10 mouse cellular contexts compared by ENCODE assay signal in the genomic region with DNA sequence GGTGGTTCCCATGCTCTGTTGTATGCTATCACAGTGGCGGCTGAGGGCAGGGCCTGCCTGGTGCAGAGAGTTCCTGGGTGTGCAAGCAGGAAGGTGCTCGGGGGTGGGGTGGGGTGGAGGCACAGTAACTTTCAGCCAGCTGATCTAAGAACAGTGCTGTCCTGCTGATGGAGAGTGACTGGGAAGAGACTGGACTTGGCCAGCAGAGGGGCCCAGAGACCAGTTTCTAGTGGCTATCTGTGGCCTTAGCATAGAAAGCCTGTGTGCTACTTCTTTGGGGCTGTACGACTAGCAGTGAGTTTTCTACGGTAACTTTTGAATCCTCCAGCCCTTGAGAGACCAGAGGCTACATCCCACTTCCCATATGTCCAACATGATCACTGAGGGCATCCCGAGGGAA. TPM values are rescaled to one million over a fixed set of nuclear protein-coding genes. Genes with fewer than 3 reads are reported as not detected.
DNase-seq lines count a peak whose midpoint lies in the region; ATAC-seq and TF ChIP-seq lines count a peak whose summit lies in the region.
"Had no signal": no experiment of that assay in that cellular context is flagged by ENCODE, and none has a peak within 500 bp of the region (broad histone marks: within the 10 kb centered on the region; RNA-seq: fewer than 3 reads in every experiment).

No protein-coding gene starts in this region.

- peak; percentile 79 for ATAC-seq in hindbrain, embryonic 16.5 days

- no peak for TF ChIP-seq EP300 in MEL (IDR thresholded peaks at IDR 0.05; ENCODE audit: low read depth in 1 of 2, low read length in 2 of 2)

- H3K4me2 ChIP-seq in hindbrain, embryonic 16.5 days (ENCODE audit: low read length): no peak overlapping the region
- H3K4me2 ChIP-seq: liver, embryonic 15.5 days had no signal

- peak overlapping the region; percentile 1; the same call in 1 of the 2 replicates for H3K9ac ChIP-seq in MEL (ENCODE audit: control insufficient read depth, low read depth, low read length, poor library complexity, severe bottlenecking)
- H3K9ac ChIP-seq in hindbrain, embryonic 16.5 days (ENCODE audit: low read depth, low read length): no peak overlapping the region
- H3K9ac ChIP-seq: liver, embryonic 15.5 days had no signal

- H3K4me1 ChIP-seq in MEL (ENCODE audit: control insufficient read depth in 1 of 2, insufficient read depth in 2 of 2, low read length in 2 of 2): peaks cover 17 to 25% of the 10 kb centered on the region in 2 experiments; a peak in 3 of 4 replicates
- peaks cover 31% of the 10 kb centered on the region for H3K4me1 ChIP-seq in forebrain, embryonic 10.5 days
- no peaks in the 10 kb centered on the region for H3K4me1 ChIP-seq in hindbrain, embryonic 16.5 days (ENCODE audit: control insufficient read depth, insufficient read depth, low read depth, low read length)

- H3K27ac ChIP-seq in gastrocnemius, adult 2 months: no peak overlapping the region
- H3K27ac ChIP-seq in MEL (ENCODE audit: control insufficient read depth, low read depth, low read length): peak overlapping the region; percentile 66
- peak overlapping the region; percentile 70 for H3K27ac ChIP-seq in forebrain, embryonic 10.5 days
- no peak overlapping the region for H3K27ac ChIP-seq in hindbrain, embryonic 16.5 days (ENCODE audit: low read depth, low read length)
- H3K27ac ChIP-seq: liver, embryonic 15.5 days had no signal

- no peak overlapping the region for H3K4me3 ChIP-seq in gastrocnemius, adult 2 months
- H3K4me3 ChIP-seq in MEL (ENCODE audit: control insufficient read depth in 1 of 2, insufficient read depth in 1 of 2, low read depth in 2 of 2, low read length in 2 of 2): no peak overlapping the region
- H3K4me3 ChIP-seq in forebrain, embryonic 10.5 days: no peak overlapping the region
- H3K4me3 ChIP-seq in hindbrain, embryonic 16.5 days (ENCODE audit: low read length): no peak overlapping the region
- H3K4me3 ChIP-seq: liver, embryonic 15.5 days had no signal

- no peaks in the 10 kb centered on the region for H3K9me3 ChIP-seq in MEL (replicated peaks; ENCODE audit: insufficient read depth, low read length)
- no peaks in the 10 kb centered on the region for H3K9me3 ChIP-seq in forebrain, embryonic 10.5 days
- no peaks in the 10 kb centered on the region for H3K9me3 ChIP-seq in hindbrain, embryonic 16.5 days (ENCODE audit: control insufficient read depth, low read length)
- H3K9me3 ChIP-seq: liver, embryonic 15.5 days had no signal

- TF ChIP-seq RAD21 in MEL (IDR thresholded peaks at IDR 0.05; ENCODE audit: low read depth, low read length): peak; percentile 23

- no peaks in the 10 kb centered on the region for H3K79me2 ChIP-seq in MEL (ENCODE audit: control insufficient read depth, insufficient read depth, low read length, poor library complexity)

- TF ChIP-seq POLR2A in MEL (IDR thresholded peaks at IDR 0.05; ENCODE audit: control insufficient read depth in 1 of 2, insufficient read depth in 1 of 2, low read depth in 1 of 2, low read length in 2 of 2, poor library complexity in 1 of 2): no peak

- H3K27me3 ChIP-seq in MEL (ENCODE audit: control insufficient read depth in 1 of 2, insufficient read depth in 2 of 2, low read length in 2 of 2): no peaks in the 10 kb centered on the region
- peaks cover 32% of the 10 kb centered on the region for H3K27me3 ChIP-seq in forebrain, embryonic 10.5 days (ENCODE audit: poor library complexity, severe bottlenecking)
- no peaks in the 10 kb centered on the region for H3K27me3 ChIP-seq in hindbrain, embryonic 16.5 days (replicated peaks; ENCODE audit: control insufficient read depth, insufficient read depth, low read length)

- DNase-seq in gastrocnemius, adult 2 months: no peak
- no peak for DNase-seq in gastrocnemius, postnatal 10 days
- peak; percentile 37 for DNase-seq in MEL (ENCODE audit: low read depth, low spot score)
- peak; percentile 42 for DNase-seq in forebrain, embryonic 10.5 days (ENCODE audit: extremely low spot score, low spot score)
- peak; percentile 54 for DNase-seq in lung, postnatal 14 days
- peak; percentile 20 to 34 for DNase-seq in right cerebral cortex, adult 2 months (ENCODE audit: low spot score in 2 of 2)
- no peak for DNase-seq in spleen, postnatal 36 days (ENCODE audit: low spot score in 2 of 2)

- peaks cover 0 to 25% of the 10 kb centered on the region in 2 experiments; a peak in 2 of 4 replicates for H3K36me3 ChIP-seq in MEL (ENCODE audit: control insufficient read depth in 1 of 2, insufficient read depth in 2 of 2, low read length in 2 of 2)
- no peaks in the 10 kb centered on the region for H3K36me3 ChIP-seq in forebrain, embryonic 10.5 days (replicated peaks)
- no peaks in the 10 kb centered on the region for H3K36me3 ChIP-seq in hindbrain, embryonic 16.5 days (ENCODE audit: control insufficient read depth, insufficient read depth, low read length)
- H3K36me3 ChIP-seq: liver, embryonic 15.5 days had no signal

- WGBS in forebrain, embryonic 10.5 days: 54% methylated on average over 5 of the region's 5 CpGs
- 31% methylated on average over 4 of the region's 5 CpGs for WGBS in hindbrain, embryonic 16.5 days

- intact Hi-C loops in gastrocnemius, adult 2 months (cut with DNase I): no loop called here

- peak; percentile 62 for TF ChIP-seq CTCF in gastrocnemius, adult 2 months (IDR thresholded peaks at IDR 0.05)
- TF ChIP-seq CTCF in MEL (IDR thresholded peaks at IDR 0.05 in 2 of 3, conservative IDR thresholded peaks at IDR 0.05 in 1 of 3; ENCODE audit: control insufficient read depth in 1 of 3, insufficient read depth in 1 of 3, low read depth in 2 of 3, low read length in 3 of 3, poor library complexity in 1 of 3, severe bottlenecking in 1 of 3): 0 out of 6 replicates have a peak, but pooled peaks of 1 of the 3 experiments have one; percentile 19

TF ChIP-seq in MEL, 35 proteins besides CTCF, POLR2A, EP300 and RAD21:
- 0 out of 2 replicates have a peak, but pooled peaks have one; percentile 16 for TF ChIP-seq SMC3 (IDR thresholded peaks at IDR 0.05; ENCODE audit: low read depth, low read length)
- no peak for TF ChIP-seq MAFK (IDR thresholded peaks at IDR 0.05; ENCODE audit: borderline replicate concordance, low read depth, low read length)

RNA-seq across cellular contexts. Expression of gene Noxa1, which starts 4.0 kb away (rescaled TPM):
- not detected for total RNA-seq in gastrocnemius, adult 2 months (2021)
- not detected for total RNA-seq in gastrocnemius, postnatal 10 days (2021)
- 0.08 TPM in 1 of 2 replicates, not detected in the other for total RNA-seq in MEL (2012; rRNA removed)
- under 1 TPM in 1 of 2 experiments, not detected in 1; 0.10 TPM for polyA plus RNA-seq in MEL (2012; ENCODE audit: insufficient read depth in 1 of 2, insufficient read length in 2 of 2, low read depth in 1 of 2, low replicate concordance in 2 of 2, missing spikeins in 1 of 2)
- 0.26 and 0.29 TPM in 2 replicates for polyA plus RNA-seq in forebrain, embryonic 10.5 days (2016; fragmentation: Nextera tagmentation; extraction: Ambion mirVana)
- not detected in 2 replicates for polyA plus RNA-seq in hindbrain, embryonic 16.5 days (2015; fragmentation: Nextera tagmentation; extraction: Ambion mirVana)

RNA-seq across cellular contexts. Expression of gene Entpd8, which starts 18.9 kb away (rescaled TPM):
- not detected for total RNA-seq in gastrocnemius, adult 2 months (2021)
- not detected for total RNA-seq in gastrocnemius, postnatal 10 days (2021)
- total RNA-seq in MEL (2012; rRNA removed): not detected in 2 replicates
- polyA plus RNA-seq in MEL (2012; ENCODE audit: insufficient read depth in 1 of 2, insufficient read length in 2 of 2, low read depth in 1 of 2, low replicate concordance in 2 of 2, missing spikeins in 1 of 2): not detected
- not detected in 2 replicates for polyA plus RNA-seq in forebrain, embryonic 10.5 days (2016; fragmentation: Nextera tagmentation; extraction: Ambion mirVana)
- not detected in 2 replicates for polyA plus RNA-seq in hindbrain, embryonic 16.5 days (2015; fragmentation: Nextera tagmentation; extraction: Ambion mirVana)
- total RNA-seq: ES-E14 had no signal

RNA-seq across cellular contexts. Expression of gene Nsmf, which starts 44.8 kb away (rescaled TPM):
- 10 to 100 TPM in 1 of 2 experiments, 1 to 10 TPM in 1; 6.9 to 15.0 TPM for total RNA-seq in gastrocnemius, adult 2 months (2021)
- 10 to 100 TPM; 25.8 to 36.1 TPM for total RNA-seq in gastrocnemius, postnatal 10 days (2021)
- 10.9 and 13.3 TPM in 2 replicates for total RNA-seq in MEL (2012; rRNA removed)
- polyA plus RNA-seq in MEL (2012; ENCODE audit: insufficient read depth in 1 of 2, insufficient read length in 2 of 2, low read depth in 1 of 2, low replicate concordance in 2 of 2, missing spikeins in 1 of 2): 10 to 100 TPM in 1 of 2 experiments, not detected in 1; 25.8 TPM
- 62.7 and 64.7 TPM in 2 replicates for polyA plus RNA-seq in forebrain, embryonic 10.5 days (2016; fragmentation: Nextera tagmentation; extraction: Ambion mirVana)
- 173 and 174 TPM in 2 replicates for polyA plus RNA-seq in hindbrain, embryonic 16.5 days (2015; fragmentation: Nextera tagmentation; extraction: Ambion mirVana)

Comparison
In these comparisons a context has a peak if more than half of its experiments do, and no peak if none do; other contexts are left out.
1. DNase-seq: peak in MEL (single experiment), forebrain, embryonic 10.5 days (single experiment), lung, postnatal 14 days (single experiment) and right cerebral cortex, adult 2 months (2 of 2); none in gastrocnemius, adult 2 months (single experiment), gastrocnemius, postnatal 10 days (single experiment) and spleen, postnatal 36 days (0 of 2).
2. H3K27ac ChIP-seq: peak in MEL (single experiment) and forebrain, embryonic 10.5 days (single experiment); none in gastrocnemius, adult 2 months (single experiment) and hindbrain, embryonic 16.5 days (single experiment).